Mouse (Mus musculus): ENCODE data around the gene Eepd1. TPM values are rescaled to one million over a fixed set of nuclear protein-coding genes. Genes with fewer than 3 reads are reported as not detected.

Gene Eepd1
- polyA plus RNA-seq, 1 experiment = not detected

GRCm38 (mm10) chr9:25486246-25486807 is 5.0 kb downstream of the Eepd1 start:
- Histone ChIP-seq H3K4me3 (ENCODE audit: insufficient read depth, low read depth, low read length) (no peak overlapping the region), H3K4me1 (ENCODE audit: control insufficient read depth, insufficient read depth, low read length) (peaks cover 34% of the 10 kb centered on the region), H3K27ac (ENCODE audit: insufficient read depth, low read depth, low read length) (peak overlapping the region; percentile 36; the same call in 1 of the 2 replicates)
- TF ChIP-seq POLR2A (IDR thresholded peaks at IDR 0.05; ENCODE audit: insufficient read depth, low read depth, low read length) (no peak), CTCF (IDR thresholded peaks at IDR 0.05; ENCODE audit: insufficient read depth, low read depth, low read length) (no peak)
- WGBS = 52% methylated on average over 9 of the region's 9 CpGs

- H3K4me1 ChIP-seq (ENCODE audit: control insufficient read depth, insufficient read depth, low read length) = peaks cover 30% of the 10 kb centered on the region
Measured at GRCm38 (mm10) chr9:25487446-25488110, 6.2 kb downstream of the Eepd1 start.

DNA sequence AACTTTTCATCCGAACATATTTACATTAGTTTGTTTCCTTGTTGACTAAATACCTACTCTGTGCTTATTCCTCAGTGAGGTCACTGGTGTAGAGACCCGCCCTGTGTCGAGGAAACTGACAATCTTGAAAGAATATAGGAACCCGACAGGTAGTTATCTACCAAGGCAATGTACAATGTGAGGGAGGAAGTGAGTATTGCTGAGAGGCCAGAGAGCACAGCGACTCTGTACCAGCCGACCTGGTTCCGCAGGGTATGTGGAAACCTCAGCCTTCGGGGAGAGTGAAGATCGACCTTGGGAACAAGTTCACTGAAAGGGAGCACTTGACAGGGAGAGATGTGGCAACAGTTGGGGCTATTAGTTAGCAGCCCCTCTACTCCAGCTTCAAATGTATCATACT is 7.2 kb downstream of the Eepd1 start:
- Histone ChIP-seq H3K4me3 (ENCODE audit: insufficient read depth, low read depth, low read length) (no peak overlapping the region), H3K27ac (ENCODE audit: insufficient read depth, low read depth, low read length) (no peak overlapping the region), H3K4me1 (ENCODE audit: control insufficient read depth, insufficient read depth, low read length) (peaks cover 25% of the 10 kb centered on the region)
- TF ChIP-seq CTCF (IDR thresholded peaks at IDR 0.05; ENCODE audit: insufficient read depth, low read depth, low read length) (no peak), POLR2A (IDR thresholded peaks at IDR 0.05; ENCODE audit: insufficient read depth, low read depth, low read length) (no peak)
- 90% methylated on average over 9 of the region's 9 CpGs for WGBS

More at GRCm38 (mm10) chr9:25487446-25488110, 6.2 kb downstream of the Eepd1 start:
- TF ChIP-seq CTCF (IDR thresholded peaks at IDR 0.05; ENCODE audit: insufficient read depth, low read depth, low read length) (no peak), POLR2A (IDR thresholded peaks at IDR 0.05; ENCODE audit: insufficient read depth, low read depth, low read length) (no peak)
- no peak overlapping the region for H3K4me3 ChIP-seq (ENCODE audit: insufficient read depth, low read depth, low read length)
- H3K27ac ChIP-seq (ENCODE audit: insufficient read depth, low read depth, low read length) = peak overlapping the region; percentile 50; the same call in 1 of the 2 replicates
- WGBS = 36% methylated on average over 12 of the region's 12 CpGs

GRCm38 (mm10) chr9:25489221-25489960 is 8.0 kb downstream of the Eepd1 start:
- Histone ChIP-seq H3K4me1 (ENCODE audit: control insufficient read depth, insufficient read depth, low read length) (peaks cover 29% of the 10 kb centered on the region), H3K4me3 (ENCODE audit: insufficient read depth, low read depth, low read length) (no peak overlapping the region), H3K27ac (ENCODE audit: insufficient read depth, low read depth, low read length) (peak overlapping the region; percentile 1; the same call in 1 of the 2 replicates)
- TF ChIP-seq CTCF (IDR thresholded peaks at IDR 0.05; ENCODE audit: insufficient read depth, low read depth, low read length) (no peak), POLR2A (IDR thresholded peaks at IDR 0.05; ENCODE audit: insufficient read depth, low read depth, low read length) (no peak)
- 74% methylated on average over 7 of the region's 7 CpGs for WGBS

DNA sequence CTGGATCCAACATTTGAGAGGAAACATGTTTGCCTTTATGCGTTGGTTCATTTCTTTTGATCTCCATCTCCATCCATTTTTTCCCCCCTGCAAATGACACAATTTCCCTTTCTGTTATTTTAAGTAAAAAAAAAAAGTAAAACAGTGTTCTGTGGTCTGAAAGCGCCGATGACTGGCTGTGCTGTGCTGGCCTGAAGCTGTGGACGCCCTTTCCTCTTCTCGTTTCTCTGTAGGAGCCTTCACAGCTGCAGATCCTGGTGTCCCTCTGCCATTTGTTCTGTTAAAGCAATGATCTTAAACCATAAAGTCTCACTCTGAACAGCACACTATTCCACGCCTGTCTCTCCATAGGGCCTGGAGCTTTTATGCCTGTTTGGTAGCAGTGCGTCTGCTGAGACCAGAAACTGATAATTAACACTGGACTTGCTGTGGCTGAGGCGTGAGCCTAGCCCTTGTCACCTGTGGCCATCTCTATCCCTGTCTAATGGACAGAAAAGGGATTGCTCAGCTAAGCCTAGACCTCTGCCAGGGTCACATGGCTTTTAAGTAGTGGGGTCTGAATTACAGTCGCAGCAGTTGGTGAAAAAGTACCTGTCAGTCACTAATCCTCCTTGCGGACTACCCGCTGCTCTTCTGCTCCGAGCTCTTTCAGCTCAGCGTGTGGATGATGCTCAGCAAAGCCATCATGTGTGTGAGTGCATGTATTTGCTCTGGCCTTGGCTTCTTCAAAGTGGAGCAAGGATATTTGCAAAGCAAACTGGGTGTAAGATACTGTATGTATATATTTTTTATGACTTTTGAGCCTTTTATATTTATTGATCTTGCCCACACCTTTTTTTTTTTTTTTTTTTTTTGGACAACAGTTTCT is 9.2 kb downstream of the Eepd1 start:
- no peak for TF ChIP-seq POLR2A (IDR thresholded peaks at IDR 0.05; ENCODE audit: insufficient read depth, low read depth, low read length)
- no peak for TF ChIP-seq CTCF (IDR thresholded peaks at IDR 0.05; ENCODE audit: insufficient read depth, low read depth, low read length)
- peaks cover 28% of the 10 kb centered on the region for H3K4me1 ChIP-seq (ENCODE audit: control insufficient read depth, insufficient read depth, low read length)
- peak overlapping the region; percentile 27; the same call in 1 of the 2 replicates for H3K27ac ChIP-seq (ENCODE audit: insufficient read depth, low read depth, low read length)
- 65% methylated on average over 13 of the region's 13 CpGs for WGBS
- no peak overlapping the region for H3K4me3 ChIP-seq (ENCODE audit: insufficient read depth, low read depth, low read length)

DNA sequence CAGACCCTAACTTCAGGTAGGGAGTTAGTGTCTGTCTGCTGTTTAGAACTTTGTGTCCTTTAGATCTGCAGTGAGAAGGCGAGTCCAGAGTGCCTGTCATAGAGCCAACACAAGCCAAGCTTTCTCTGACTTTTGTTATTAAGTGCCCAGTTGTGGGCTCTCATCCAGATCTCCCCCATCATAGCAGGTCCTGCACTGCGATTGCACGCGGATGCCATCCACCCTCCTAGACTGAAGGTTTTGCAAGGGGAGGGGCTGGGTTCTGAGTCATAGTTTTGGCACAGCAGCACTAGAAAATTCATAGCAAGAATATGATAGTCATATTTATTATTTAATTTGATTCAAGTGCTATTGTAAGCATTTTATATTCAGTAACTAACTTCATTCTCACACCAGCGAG is 12.6 kb downstream of the Eepd1 start:
- H3K4me3 ChIP-seq (ENCODE audit: insufficient read depth, low read depth, low read length) = no peak overlapping the region
- no peak overlapping the region for H3K27ac ChIP-seq (ENCODE audit: insufficient read depth, low read depth, low read length)
- 58% methylated on average over 5 of the region's 5 CpGs for WGBS
- H3K4me1 ChIP-seq (ENCODE audit: control insufficient read depth, insufficient read depth, low read length) = peaks cover 17% of the 10 kb centered on the region
- TF ChIP-seq POLR2A (IDR thresholded peaks at IDR 0.05; ENCODE audit: insufficient read depth, low read depth, low read length) (no peak), CTCF (IDR thresholded peaks at IDR 0.05; ENCODE audit: insufficient read depth, low read depth, low read length) (no peak)

GRCm38 (mm10) chr9:25495601-25496000 is 14.3 kb downstream of the Eepd1 start:
- no peak overlapping the region for H3K27ac ChIP-seq (ENCODE audit: insufficient read depth, low read depth, low read length)
- peaks cover 16% of the 10 kb centered on the region for H3K4me1 ChIP-seq (ENCODE audit: control insufficient read depth, insufficient read depth, low read length)
- TF ChIP-seq CTCF (IDR thresholded peaks at IDR 0.05; ENCODE audit: insufficient read depth, low read depth, low read length) (no peak), POLR2A (IDR thresholded peaks at IDR 0.05; ENCODE audit: insufficient read depth, low read depth, low read length) (no peak)
- 93% methylated on average over 10 of the region's 10 CpGs for WGBS
- no peak overlapping the region for H3K4me3 ChIP-seq (ENCODE audit: insufficient read depth, low read depth, low read length)

DNA sequence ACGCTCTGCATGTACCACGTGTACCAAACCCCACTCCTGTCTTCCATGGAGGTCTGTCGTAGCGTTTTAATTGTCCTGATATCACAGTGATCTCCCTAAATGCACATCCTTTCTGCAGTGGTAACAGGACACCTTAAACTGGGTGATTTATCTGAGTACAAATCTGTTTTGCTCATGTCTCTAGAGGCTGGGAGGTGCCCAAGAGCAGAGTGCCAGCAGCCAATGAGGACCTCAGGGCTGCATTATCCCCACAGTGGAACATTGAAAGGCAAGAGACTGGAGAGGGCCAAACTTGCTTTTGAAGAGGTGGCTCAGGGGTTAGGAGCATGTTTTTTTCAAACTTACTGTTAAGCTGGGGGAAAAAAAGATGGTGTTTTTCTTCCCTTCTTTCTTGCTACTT is 14.8 kb downstream of the Eepd1 start:
- 84% methylated on average over 4 of the region's 4 CpGs for WGBS
- H3K4me1 ChIP-seq (ENCODE audit: control insufficient read depth, insufficient read depth, low read length) = peaks cover 14% of the 10 kb centered on the region
- H3K27ac ChIP-seq (ENCODE audit: insufficient read depth, low read depth, low read length) = no peak overlapping the region
- TF ChIP-seq CTCF (IDR thresholded peaks at IDR 0.05; ENCODE audit: insufficient read depth, low read depth, low read length) = no peak
- no peak for TF ChIP-seq POLR2A (IDR thresholded peaks at IDR 0.05; ENCODE audit: insufficient read depth, low read depth, low read length)
- H3K4me3 ChIP-seq (ENCODE audit: insufficient read depth, low read depth, low read length) = no peak overlapping the region
